Mouse (Mus musculus) midbrain, embryonic 13.5 days (tissue): ENCODE data around the gene Efcab2. TPM values are rescaled to one million over a fixed set of nuclear protein-coding genes. Genes with fewer than 3 reads are reported as not detected.
"Not testable (repeated sequence)": the region's sequence is repeated elsewhere in the genome, so short reads cannot be mapped to it uniquely, and the experiment has no call there.

ENCODE experiments used
- ATAC-seq: fragments of 200-750 bp; cut with Nextera tagmentation; 2 replicates; pipeline ENCODE4 v1.8.0; 2017; ENCODE audit warnings: mild to moderate bottlenecking, moderate TSS enrichment, moderate library complexity
- H3K27ac ChIP-seq: fragments of 300-500 bp; sonication (generic); 2 replicates; pipeline ENCODE4 v1.5.1; 2015; ENCODE audit warnings: inconsistent platforms, mild to moderate bottlenecking, moderate library complexity
- H3K27me3 ChIP-seq: fragments of 300-500 bp; sonication (generic); 2 replicates; pipeline ENCODE4 v1.6.1; 2015; ENCODE audit warnings: mild to moderate bottlenecking, inconsistent platforms
- H3K36me3 ChIP-seq: fragments of 300-500 bp; sonication (generic); 2 replicates; pipeline ENCODE4 v1.6.1; 2015; ENCODE audit warnings: mild to moderate bottlenecking, inconsistent platforms
- H3K4me1 ChIP-seq: fragments of 300-500 bp; sonication (generic); replicated peaks from 2 replicates; pipeline ENCODE4 v1.6.1; 2015; ENCODE audit warnings: inconsistent platforms
- H3K4me2 ChIP-seq: fragments of 300-500 bp; sonication (generic); replicated peaks from 2 replicates; pipeline ENCODE4 v1.6.1; 2015; ENCODE audit warnings: moderate library complexity, mild to moderate bottlenecking, inconsistent platforms
- H3K4me3 ChIP-seq: fragments of 300-500 bp; sonication (generic); replicated peaks from 2 replicates; pipeline ENCODE4 v1.5.1; 2015; ENCODE audit warnings: mild to moderate bottlenecking, inconsistent platforms
- H3K9ac ChIP-seq: fragments of 300-500 bp; sonication (generic); replicated peaks from 2 replicates; pipeline ENCODE4 v1.6.1; 2015; ENCODE audit warnings: mild to moderate bottlenecking, inconsistent platforms
- H3K9me3 ChIP-seq: fragments of 300-500 bp; sonication (generic); 2 replicates; pipeline ENCODE4 v1.6.1; 2016; ENCODE audit warnings: mild to moderate bottlenecking, inconsistent platforms
- WGBS: fragments of 180-500 bp; shearing (Covaris S2); methylation state at CpG from one replicate; pipeline ENCODE4 v1.1.7; 2015; 5-methylcytosine and 5-hydroxymethylcytosine counted together
- polyA plus RNA-seq: library from polyadenylated mRNA; unstranded; fragments of >200 nt; fragmentation: Nextera tagmentation; extraction: Ambion mirVana; gene quantifications from 2 replicates; pipeline ENCODE4 v1.2.1, GENCODE M21; 2015

Gene Efcab2
- polyA plus RNA-seq, 1 experiment from 2014 or later: 9.0 TPM

- Histone ChIP-seq H3K4me2 (peak overlapping the region; percentile 65), H3K9ac (peak overlapping the region; percentile 88), H3K4me3 (peak overlapping the region; percentile 64), H3K27me3 (no peaks in the 10 kb centered on the region), H3K27ac (peak overlapping the region; percentile 100), H3K9me3 (no peaks in the 10 kb centered on the region), H3K36me3 (no peaks in the 10 kb centered on the region), H3K4me1 (no peaks in the 10 kb centered on the region)
- ATAC-seq: no peak
- WGBS: 66% methylated on average over 12 of the region's 12 CpGs
These were observed 1.1 kb downstream of the Efcab2 start for GRCm38 (mm10) chr1:178406765-178407645.

DNA sequence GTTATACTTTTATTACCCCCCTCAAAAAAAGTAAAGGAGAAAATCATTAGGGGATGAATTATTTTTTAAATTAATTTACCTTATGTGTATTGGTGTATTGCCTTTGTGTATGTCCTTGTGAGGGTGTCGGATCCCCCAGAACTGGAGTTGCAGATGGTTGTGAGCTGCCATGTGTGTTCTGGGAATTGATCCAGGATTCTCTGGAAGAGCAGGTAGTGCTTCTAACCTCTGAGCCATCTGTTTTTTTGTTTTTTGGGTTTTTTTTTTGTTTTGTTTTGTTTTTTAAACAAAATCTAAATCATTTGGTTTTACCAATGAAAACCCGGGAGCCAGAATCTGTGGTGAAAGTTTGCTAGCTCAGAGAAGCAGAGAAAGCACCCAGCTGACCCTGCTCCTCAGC lies 1.8 kb downstream of the Efcab2 start:
- no peaks in the 10 kb centered on the region for H3K9me3 ChIP-seq
- H3K27ac ChIP-seq: no peak overlapping the region
- no peak for ATAC-seq
- H3K4me1 ChIP-seq: no peaks in the 10 kb centered on the region
- H3K9ac ChIP-seq: no peak overlapping the region
- H3K4me3 ChIP-seq: no peak overlapping the region
- H3K27me3 ChIP-seq: no peaks in the 10 kb centered on the region
- no peaks in the 10 kb centered on the region for H3K36me3 ChIP-seq
- H3K4me2 ChIP-seq: no peak overlapping the region
- 80% methylated on average over 2 of the region's 2 CpGs for WGBS

DNA sequence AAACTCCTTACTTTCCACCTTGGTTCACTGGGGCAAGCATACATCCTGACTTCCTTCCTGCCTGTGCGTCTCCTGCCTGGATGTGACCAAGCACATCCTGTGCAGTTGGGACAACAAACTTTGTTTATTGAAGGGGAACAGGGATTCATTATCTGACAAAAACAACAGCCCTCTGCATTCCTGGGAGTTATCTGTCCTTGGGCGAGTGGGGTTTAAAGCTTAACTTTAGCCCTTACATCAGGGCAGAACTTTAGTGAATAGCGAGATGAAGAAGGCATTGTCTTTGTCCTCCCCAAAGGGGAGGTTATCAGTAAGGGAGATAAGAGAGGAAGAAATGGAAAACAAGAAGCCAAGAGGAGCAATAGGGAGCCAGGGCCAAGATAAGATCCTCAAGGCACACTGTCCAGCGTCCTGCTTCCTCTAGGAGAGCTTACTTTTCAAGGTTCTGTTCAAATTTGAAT lies 3.0 kb downstream of the Efcab2 start:
- no peak overlapping the region for H3K4me2 ChIP-seq
- H3K9ac ChIP-seq: no peak overlapping the region
- ATAC-seq: no peak
- H3K4me1 ChIP-seq: no peaks in the 10 kb centered on the region
- no peaks in the 10 kb centered on the region for H3K27me3 ChIP-seq
- no peaks in the 10 kb centered on the region for H3K9me3 ChIP-seq
- no peak overlapping the region for H3K4me3 ChIP-seq
- no peaks in the 10 kb centered on the region for H3K36me3 ChIP-seq
- WGBS: 66% methylated on average over 4 of the region's 4 CpGs
- H3K27ac ChIP-seq: no peak overlapping the region

DNA sequence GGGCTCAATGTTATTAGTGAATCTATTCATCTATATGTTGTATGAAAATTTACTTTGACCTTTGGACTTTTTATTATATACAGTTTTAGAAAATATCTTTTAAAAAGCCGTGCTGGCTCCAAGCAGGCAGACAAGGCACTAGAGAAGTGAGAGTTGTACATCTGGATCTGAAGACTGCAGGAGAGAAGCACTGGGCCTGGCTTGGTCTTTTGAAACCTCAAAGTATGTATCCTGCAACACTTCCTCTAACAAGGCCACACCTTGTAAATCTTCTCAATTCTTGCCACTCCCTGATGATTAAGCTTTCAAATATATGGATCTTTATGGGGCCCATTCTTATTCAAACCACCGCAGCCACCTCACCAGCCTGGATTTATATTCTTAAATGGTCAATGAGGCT lies 7.5 kb downstream of the Efcab2 start:
- H3K27ac ChIP-seq, H3K36me3 ChIP-seq, H3K4me3 ChIP-seq, ATAC-seq, H3K4me2 ChIP-seq, H3K27me3 ChIP-seq, H3K4me1 ChIP-seq, H3K9ac ChIP-seq, H3K9me3 ChIP-seq: not testable (repeated sequence)
- 87% methylated on average over 2 of the region's 2 CpGs for WGBS

GRCm38 (mm10) chr1:178419608-178420007 lies 13.7 kb downstream of the Efcab2 start:
- WGBS: 97% methylated on average over 2 of the region's 2 CpGs
- H3K9ac ChIP-seq: no peak overlapping the region

GRCm38 (mm10) chr1:178423662-178424061 lies 17.8 kb downstream of the Efcab2 start:
- ATAC-seq: no peak
- H3K9ac ChIP-seq: no peak overlapping the region
- H3K27ac ChIP-seq: no peak overlapping the region
- no peaks in the 10 kb centered on the region for H3K9me3 ChIP-seq
- H3K4me3 ChIP-seq: no peak overlapping the region
- no peaks in the 10 kb centered on the region for H3K27me3 ChIP-seq
- H3K4me2 ChIP-seq: no peak overlapping the region
- no peaks in the 10 kb centered on the region for H3K4me1 ChIP-seq
- 92% methylated on average over 1 of the region's 1 CpGs for WGBS
- H3K36me3 ChIP-seq: no peaks in the 10 kb centered on the region

More at GRCm38 (mm10) chr1:178419608-178420007, 13.7 kb downstream of the Efcab2 start:
- Histone ChIP-seq H3K4me3 (no peak overlapping the region), H3K9me3 (no peaks in the 10 kb centered on the region), H3K4me2 (no peak overlapping the region), H3K27ac (no peak overlapping the region), H3K27me3 (no peaks in the 10 kb centered on the region), H3K36me3 (no peaks in the 10 kb centered on the region), H3K4me1 (no peaks in the 10 kb centered on the region)
- no peak for ATAC-seq

DNA sequence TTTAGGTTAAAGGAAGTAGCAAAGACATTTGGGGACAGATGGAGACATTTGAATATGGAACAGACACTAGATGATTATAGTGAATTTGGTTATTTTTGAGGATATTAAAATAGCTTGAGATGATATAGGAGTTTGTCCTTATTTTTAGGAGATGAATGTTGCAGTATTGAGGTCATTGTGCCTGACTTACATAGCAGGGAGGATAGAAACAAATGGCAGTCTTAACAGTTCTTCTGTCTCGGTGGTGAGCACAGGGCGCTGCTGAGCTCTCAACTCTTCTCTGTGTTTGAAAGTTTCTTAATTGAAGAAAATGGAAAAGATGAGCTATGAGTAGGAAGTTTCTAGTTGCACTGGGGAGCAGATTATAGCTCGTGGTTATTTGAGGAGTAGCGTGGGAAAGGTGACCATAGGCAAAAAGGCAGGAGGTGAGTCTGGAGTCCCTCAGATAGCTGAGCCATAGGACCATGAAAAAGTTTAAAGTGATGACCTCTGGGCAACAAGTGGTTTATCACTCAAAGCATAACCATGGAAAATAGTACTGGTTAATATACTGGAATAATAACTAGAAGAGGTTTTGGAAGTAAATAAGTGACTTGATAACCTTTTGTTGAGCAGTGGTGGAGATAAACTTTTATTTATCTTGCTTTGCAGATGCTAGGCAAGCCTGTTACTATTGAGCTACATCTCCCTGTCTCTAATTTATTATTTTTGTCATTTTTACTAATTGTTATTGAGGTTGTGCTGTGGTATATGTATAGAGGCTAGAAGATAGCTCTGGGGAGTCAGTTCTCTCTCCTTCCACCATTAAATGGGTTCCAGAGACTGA lies 25.9 kb downstream of the Efcab2 start:
- no peaks in the 10 kb centered on the region for H3K36me3 ChIP-seq
- WGBS: 85% methylated on average over 4 of the region's 4 CpGs

GRCm38 (mm10) chr1:178433619-178434018 lies 27.7 kb downstream of the Efcab2 start:
- no peaks in the 10 kb centered on the region for H3K4me1 ChIP-seq
- no peak overlapping the region for H3K9ac ChIP-seq
- 100% methylated on average over 1 of the region's 1 CpGs for WGBS
- no peak for ATAC-seq
- H3K9me3 ChIP-seq: no peaks in the 10 kb centered on the region
- no peak overlapping the region for H3K4me2 ChIP-seq
- no peaks in the 10 kb centered on the region for H3K27me3 ChIP-seq
- H3K27ac ChIP-seq: no peak overlapping the region
- no peak overlapping the region for H3K4me3 ChIP-seq
- no peaks in the 10 kb centered on the region for H3K36me3 ChIP-seq

More for the DNA sequence above, 25.9 kb downstream of the Efcab2 start:
- no peak for ATAC-seq
- no peaks in the 10 kb centered on the region for H3K27me3 ChIP-seq
- no peaks in the 10 kb centered on the region for H3K4me1 ChIP-seq
- H3K4me2 ChIP-seq: no peak overlapping the region
- no peak overlapping the region for H3K27ac ChIP-seq
- H3K9ac ChIP-seq: no peak overlapping the region
- no peaks in the 10 kb centered on the region for H3K9me3 ChIP-seq
- H3K4me3 ChIP-seq: no peak overlapping the region

DNA sequence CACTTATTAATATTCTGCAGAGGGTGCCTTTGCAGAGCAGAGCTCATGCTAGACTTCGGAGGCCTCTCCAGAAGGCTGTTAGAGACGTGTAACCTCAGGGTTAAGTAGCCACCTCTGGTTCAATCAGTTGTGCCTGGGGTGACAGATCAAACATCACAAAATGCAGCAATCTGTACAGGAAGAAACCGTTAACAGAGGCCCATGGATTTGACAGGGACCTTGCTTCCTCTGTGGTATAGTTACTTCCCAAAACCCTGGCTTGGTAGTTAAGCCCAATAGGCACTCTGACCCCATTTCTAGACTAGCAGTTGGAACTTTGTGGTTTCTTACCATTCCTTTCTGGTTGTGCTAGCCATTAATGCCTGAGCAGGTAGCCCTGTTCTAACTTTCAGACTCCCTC lies 38.5 kb downstream of the Efcab2 start:
- ATAC-seq: no peak
- H3K27me3 ChIP-seq: no peaks in the 10 kb centered on the region
- H3K4me3 ChIP-seq: no peak overlapping the region
- peaks cover 7% of the 10 kb centered on the region for H3K4me1 ChIP-seq
- WGBS: 48% methylated on average over 3 of the region's 3 CpGs
- H3K27ac ChIP-seq: no peak overlapping the region
- no peak overlapping the region for H3K4me2 ChIP-seq
- no peak overlapping the region for H3K9ac ChIP-seq
- no peaks in the 10 kb centered on the region for H3K36me3 ChIP-seq
- no peaks in the 10 kb centered on the region for H3K9me3 ChIP-seq

DNA sequence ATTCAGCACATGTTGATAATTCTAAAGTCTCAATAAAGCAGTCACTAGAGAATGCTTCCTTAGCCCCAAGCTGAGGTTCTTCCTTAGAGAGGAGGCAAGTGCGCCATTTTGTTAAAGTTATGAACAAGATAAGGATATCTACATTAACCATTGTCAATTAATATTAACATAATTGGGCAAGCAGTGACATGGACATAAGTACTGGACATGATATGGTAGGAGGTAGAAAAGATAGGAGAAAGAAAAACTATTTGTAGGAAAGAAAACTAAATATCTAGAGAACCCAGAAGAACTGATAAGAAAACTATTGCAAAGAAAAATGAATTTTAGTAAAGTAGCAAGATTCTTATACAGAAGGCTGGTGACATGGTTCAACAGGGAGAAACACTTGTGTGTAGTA lies 41.2 kb downstream of the Efcab2 start:
- no peaks in the 10 kb centered on the region for H3K36me3 ChIP-seq
- no peaks in the 10 kb centered on the region for H3K9me3 ChIP-seq
- no peak for ATAC-seq
- no peak overlapping the region for H3K4me2 ChIP-seq
- peaks cover 7% of the 10 kb centered on the region for H3K4me1 ChIP-seq
- no peak overlapping the region for H3K9ac ChIP-seq
- 96% methylated on average over 1 of the region's 1 CpGs for WGBS
- H3K4me3 ChIP-seq: no peak overlapping the region
- H3K27ac ChIP-seq: no peak overlapping the region
- no peaks in the 10 kb centered on the region for H3K27me3 ChIP-seq

GRCm38 (mm10) chr1:178448271-178448744 lies 42.4 kb downstream of the Efcab2 start:
- Histone ChIP-seq H3K4me2 (no peak overlapping the region), H3K4me3 (no peak overlapping the region), H3K9me3 (no peaks in the 10 kb centered on the region), H3K36me3 (no peaks in the 10 kb centered on the region), H3K4me1 (peaks cover 7% of the 10 kb centered on the region), H3K27ac (no peak overlapping the region), H3K27me3 (no peaks in the 10 kb centered on the region), H3K9ac (no peak overlapping the region)
- 70% methylated on average over 6 of the region's 6 CpGs for WGBS
- ATAC-seq: no peak

- 29% methylated on average over 3 of the region's 3 CpGs for WGBS
These were observed 43.3 kb downstream of the Efcab2 start for GRCm38 (mm10) chr1:178449172-178449571.

More at GRCm38 (mm10) chr1:178449172-178449571, 43.3 kb downstream of the Efcab2 start:
- H3K9me3 ChIP-seq: no peaks in the 10 kb centered on the region
- no peak overlapping the region for H3K4me3 ChIP-seq
- H3K9ac ChIP-seq: no peak overlapping the region
- no peak overlapping the region for H3K4me2 ChIP-seq
- no peak overlapping the region for H3K27ac ChIP-seq
- peaks cover 5% of the 10 kb centered on the region for H3K4me1 ChIP-seq
- H3K36me3 ChIP-seq: no peaks in the 10 kb centered on the region
- H3K27me3 ChIP-seq: no peaks in the 10 kb centered on the region
- peak; percentile 79; the same call in 1 of the 2 replicates for ATAC-seq
